Mouse (Mus musculus) megakaryocyte, embryonic 14.5 days (primary cell): ENCODE data around the gene Ccdc190.

Experiments
- FLI1 ChIP-seq: IDR thresholded peaks from 2 replicates; pipeline ENCODE4 v1.6.1; 2012; ENCODE audit warnings: low read length, inconsistent platforms, mixed read lengths
- GATA1 ChIP-seq: IDR thresholded peaks from 3 replicates; pipeline ENCODE4 v1.6.1; 2012; ENCODE audit warnings: mixed read lengths, low read length, inconsistent platforms, borderline replicate concordance

- TF ChIP-seq GATA1 (no peak), FLI1 (no peak)
Measured at GRCm38 (mm10) chr1:169939345-169939744, 10.9 kb downstream of the Ccdc190 start.
